ENCODE assay signal across 9 mouse cellular contexts in the genomic region with DNA sequence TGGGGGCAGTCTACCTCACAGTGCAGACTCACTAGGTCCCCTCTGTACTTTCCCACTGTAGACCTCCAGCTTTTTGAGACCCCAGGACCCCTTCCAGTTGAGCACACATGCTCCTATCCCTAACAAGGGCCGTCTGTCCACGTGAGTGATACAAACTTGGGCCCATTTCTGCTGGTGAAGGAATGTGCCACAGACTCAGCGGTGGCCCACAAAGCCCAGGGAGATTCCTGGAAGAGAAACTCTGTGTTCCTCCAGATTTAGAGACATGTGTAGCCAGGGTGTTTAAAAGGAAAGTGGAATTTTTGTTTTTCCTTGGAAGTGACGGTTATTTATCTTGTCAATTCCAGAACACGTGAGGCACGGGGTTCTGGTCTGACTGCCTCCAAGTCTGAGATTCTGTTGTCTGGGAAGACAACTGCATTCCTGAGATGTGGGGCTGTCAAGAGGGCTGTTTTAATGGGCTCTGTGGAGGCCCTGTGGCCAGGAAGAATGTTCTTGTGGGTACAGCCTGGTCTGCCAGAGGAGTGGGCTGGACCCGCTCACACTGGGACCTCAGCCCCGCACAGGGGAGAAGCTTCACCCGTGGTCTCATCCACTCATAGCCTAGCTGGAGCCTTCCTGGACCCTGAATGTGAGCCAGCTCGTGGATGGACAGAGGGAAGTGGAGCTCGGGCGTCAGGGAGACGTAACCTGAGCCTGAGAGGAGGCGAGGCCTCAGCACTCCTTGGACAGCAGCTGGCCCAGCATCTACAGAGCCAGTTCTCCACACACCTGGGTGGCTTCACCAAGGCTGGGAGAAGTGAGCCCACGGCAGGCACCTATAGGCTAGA. TPM values are rescaled to one million over a fixed set of nuclear protein-coding genes. Genes with fewer than 3 reads are reported as not detected.
DNase-seq lines count a peak whose midpoint lies in the region; ATAC-seq lines count a peak whose summit lies in the region.
"Had no signal": no experiment of that assay in that cellular context is flagged by ENCODE, and none has a peak within 500 bp of the region (broad histone marks: within the 10 kb centered on the region; RNA-seq: fewer than 3 reads in every experiment).

No protein-coding gene starts in this region.

- peaks cover 24% of the 10 kb centered on the region for H3K4me1 ChIP-seq in forebrain, embryonic 15.5 days
- H3K4me1 ChIP-seq in forebrain, embryonic 13.5 days: peaks cover 27% of the 10 kb centered on the region
- peaks cover 36% of the 10 kb centered on the region for H3K4me1 ChIP-seq in intestine, embryonic 16.5 days (ENCODE audit: control insufficient read depth, insufficient read depth, low read length)
- peaks cover 34% of the 10 kb centered on the region for H3K4me1 ChIP-seq in stomach, embryonic 16.5 days (ENCODE audit: control insufficient read depth, insufficient read depth, low read length)

- H3K27me3 ChIP-seq in forebrain, embryonic 15.5 days: no peaks in the 10 kb centered on the region
- no peaks in the 10 kb centered on the region for H3K27me3 ChIP-seq in forebrain, embryonic 13.5 days
- H3K27me3 ChIP-seq in intestine, embryonic 16.5 days (replicated peaks; ENCODE audit: control insufficient read depth, insufficient read depth, low read length): no peaks in the 10 kb centered on the region
- H3K27me3 ChIP-seq in stomach, embryonic 16.5 days (ENCODE audit: control insufficient read depth, insufficient read depth, low read length): no peaks in the 10 kb centered on the region

- H3K4me3 ChIP-seq in forebrain, embryonic 15.5 days: no peak overlapping the region
- no peak overlapping the region for H3K4me3 ChIP-seq in forebrain, embryonic 13.5 days
- no peak overlapping the region for H3K4me3 ChIP-seq in intestine, embryonic 16.5 days (ENCODE audit: low read length)
- no peak overlapping the region for H3K4me3 ChIP-seq in stomach, embryonic 16.5 days (replicated peaks; ENCODE audit: low read length)

- no peaks in the 10 kb centered on the region for H3K9me3 ChIP-seq in forebrain, embryonic 15.5 days
- H3K9me3 ChIP-seq in forebrain, embryonic 13.5 days (replicated peaks): no peaks in the 10 kb centered on the region; the same call in 1 of the 2 replicates
- no peaks in the 10 kb centered on the region for H3K9me3 ChIP-seq in intestine, embryonic 16.5 days (ENCODE audit: control insufficient read depth, low read length)
- H3K9me3 ChIP-seq in stomach, embryonic 16.5 days (replicated peaks; ENCODE audit: control insufficient read depth, low read length): peaks cover 4% of the 10 kb centered on the region; the same call in 1 of the 2 replicates

- ATAC-seq in forebrain, embryonic 15.5 days (replicated peaks): peak; percentile 15
- ATAC-seq in forebrain, embryonic 13.5 days: no peak
- peak; percentile 51 for ATAC-seq in intestine, embryonic 16.5 days
- ATAC-seq in stomach, embryonic 16.5 days (ENCODE audit: insufficient read depth, low FRiP score): peak; percentile 36

- no peaks in the 10 kb centered on the region for H3K36me3 ChIP-seq in forebrain, embryonic 15.5 days
- H3K36me3 ChIP-seq in forebrain, embryonic 13.5 days (ENCODE audit: poor library complexity, severe bottlenecking): no peaks in the 10 kb centered on the region
- H3K36me3 ChIP-seq in intestine, embryonic 16.5 days (ENCODE audit: control insufficient read depth, insufficient read depth, low read length): no peaks in the 10 kb centered on the region
- no peaks in the 10 kb centered on the region for H3K36me3 ChIP-seq in stomach, embryonic 16.5 days (ENCODE audit: control insufficient read depth, insufficient read depth, low read length)

- DNase-seq in lung, postnatal 36 days: peak; percentile 35
- DNase-seq in lung, postnatal 10 days: no peak
- DNase-seq in frontal cortex, postnatal 25 days (ENCODE audit: low spot score in 2 of 2): no peak
- no peak for DNase-seq in frontal cortex, postnatal 36 days (ENCODE audit: low spot score in 2 of 2)

- 73% methylated on average over 15 of the region's 15 CpGs for WGBS in forebrain, embryonic 15.5 days
- WGBS in forebrain, embryonic 13.5 days: 71% methylated on average over 15 of the region's 15 CpGs
- WGBS in intestine, embryonic 16.5 days: 46% methylated on average over 15 of the region's 15 CpGs
- 50% methylated on average over 15 of the region's 15 CpGs for WGBS in stomach, embryonic 16.5 days

- H3K27ac ChIP-seq in forebrain, embryonic 15.5 days (replicated peaks): no peak overlapping the region
- H3K27ac ChIP-seq in forebrain, embryonic 13.5 days: no peak overlapping the region
- H3K27ac ChIP-seq in intestine, embryonic 16.5 days (ENCODE audit: low read length): peak overlapping the region; percentile 75
- H3K27ac ChIP-seq in stomach, embryonic 16.5 days (ENCODE audit: low read length): peak overlapping the region; percentile 88
- H3K27ac ChIP-seq: liver, embryonic 14.5 days had no signal

- H3K4me2 ChIP-seq in forebrain, embryonic 15.5 days (replicated peaks): no peak overlapping the region
- H3K4me2 ChIP-seq in forebrain, embryonic 13.5 days: no peak overlapping the region
- no peak overlapping the region for H3K4me2 ChIP-seq in intestine, embryonic 16.5 days (ENCODE audit: low read depth, low read length)
- no peak overlapping the region for H3K4me2 ChIP-seq in stomach, embryonic 16.5 days (ENCODE audit: low read depth, low read length)

- no peak overlapping the region for H3K9ac ChIP-seq in forebrain, embryonic 15.5 days (replicated peaks)
- no peak overlapping the region for H3K9ac ChIP-seq in forebrain, embryonic 13.5 days
- peak overlapping the region; percentile 25; the same call in 1 of the 2 replicates for H3K9ac ChIP-seq in intestine, embryonic 16.5 days (ENCODE audit: low read depth, low read length)
- H3K9ac ChIP-seq in stomach, embryonic 16.5 days (ENCODE audit: low read length): peak overlapping the region; percentile 38
- H3K9ac ChIP-seq: liver, embryonic 14.5 days had no signal

RNA-seq across cellular contexts. Expression of gene 1700029H14Rik, which starts 33.0 kb away (rescaled TPM):
- not detected in 2 replicates for polyA plus RNA-seq in forebrain, embryonic 15.5 days (2015; fragmentation: Nextera tagmentation; extraction: Ambion mirVana)
- not detected in 2 replicates for polyA plus RNA-seq in forebrain, embryonic 13.5 days (2015; fragmentation: Nextera tagmentation; extraction: Ambion mirVana)
- polyA plus RNA-seq in intestine, embryonic 16.5 days (2015; fragmentation: Nextera tagmentation; extraction: Ambion mirVana): not detected in 2 replicates
- not detected in 2 replicates for polyA plus RNA-seq in stomach, embryonic 16.5 days (2015; fragmentation: Nextera tagmentation; extraction: Ambion mirVana)

RNA-seq across cellular contexts. Expression of gene Gas6, which starts 34.9 kb away (rescaled TPM):
- 21.1 and 23.3 TPM in 2 replicates for polyA plus RNA-seq in forebrain, embryonic 15.5 days (2015; fragmentation: Nextera tagmentation; extraction: Ambion mirVana)
- 11.3 and 12.3 TPM in 2 replicates for polyA plus RNA-seq in forebrain, embryonic 13.5 days (2015; fragmentation: Nextera tagmentation; extraction: Ambion mirVana)
- 55.8 and 60.7 TPM in 2 replicates for polyA plus RNA-seq in intestine, embryonic 16.5 days (2015; fragmentation: Nextera tagmentation; extraction: Ambion mirVana)
- 151 and 162 TPM in 2 replicates for polyA plus RNA-seq in stomach, embryonic 16.5 days (2015; fragmentation: Nextera tagmentation; extraction: Ambion mirVana)

Comparison
In these comparisons a context has a peak if more than half of its experiments do, and no peak if none do; other contexts are left out.
1. H3K27ac ChIP-seq: peak in intestine, embryonic 16.5 days (single experiment) and stomach, embryonic 16.5 days (single experiment); none in forebrain, embryonic 15.5 days (single experiment) and forebrain, embryonic 13.5 days (single experiment).
2. H3K9ac ChIP-seq: peak in intestine, embryonic 16.5 days (single experiment) and stomach, embryonic 16.5 days (single experiment); none in forebrain, embryonic 15.5 days (single experiment) and forebrain, embryonic 13.5 days (single experiment).